Mouse (Mus musculus) G1E (cell line): ENCODE measurements around the gene Rgl3.

Experiments used
- CTCF ChIP-seq: IDR thresholded peaks from 2 replicates; pipeline ENCODE4 v1.5.1; 2012; ENCODE audit warnings: low read depth, low read length, inconsistent platforms, mixed read lengths
- GATA1 ChIP-seq: IDR thresholded peaks from 2 replicates; pipeline ENCODE4 v1.6.1; 2012; ENCODE audit warnings: borderline replicate concordance, low read length, inconsistent platforms, mixed read lengths
- POLR2AphosphoS5 ChIP-seq: IDR thresholded peaks from 2 replicates; pipeline ENCODE4 v1.6.1; 2012; ENCODE audit warnings: low read depth, low read length, inconsistent platforms; ENCODE audit not compliant: insufficient replicate concordance

DNA sequence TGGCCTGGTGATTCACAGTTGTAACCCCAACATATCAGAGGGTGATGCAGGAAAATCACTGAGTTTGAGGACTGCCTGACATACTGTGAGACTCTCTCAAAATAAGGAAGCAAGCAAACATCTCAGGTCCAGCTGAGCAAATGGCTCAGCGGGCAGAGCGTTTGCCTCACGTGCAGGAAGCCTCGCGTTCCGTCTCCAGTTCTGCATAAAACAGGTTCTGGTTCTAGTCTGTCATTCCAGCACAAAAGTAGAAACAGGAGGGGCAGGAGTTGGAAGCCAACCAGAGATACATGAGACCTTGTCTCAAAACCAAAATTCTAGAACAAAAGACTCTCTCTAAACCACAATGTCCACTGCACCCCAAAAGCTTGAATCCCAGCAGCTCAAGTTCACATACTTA is 62.5 kb downstream of the Rgl3 start:
- no peak for TF ChIP-seq POLR2AphosphoS5
- TF ChIP-seq CTCF = no peak
- no peak for TF ChIP-seq GATA1
